Mouse (Mus musculus) small intestine, adult 2 months (tissue): ENCODE measurements at regions not wholly inside any gene's neighbourhood (a gene's known extent, or its start where the extent isn't known, plus 50 kb on each side); places are given as distances from the start of the nearest gene placed in this dataset.

Source experiments
- H3K27ac ChIP-seq: fragments of 200-500 bp; 2 replicates; pipeline ENCODE4 v1.5.1; 2012; ENCODE audit warnings: low read depth, low read length, control low read depth, inconsistent platforms; ENCODE audit not compliant: insufficient read depth
- H3K27me3 ChIP-seq: fragments of 200-500 bp; 2 replicates; pipeline ENCODE4 v1.6.1; 2012; ENCODE audit warnings: mild to moderate bottlenecking, moderate library complexity, low read length, inconsistent platforms; ENCODE audit not compliant: control insufficient read depth, insufficient read depth
- H3K36me3 ChIP-seq: fragments of 200-500 bp; 2 replicates; pipeline ENCODE4 v1.6.1; 2012; ENCODE audit warnings: mild to moderate bottlenecking, low read length, control low read depth, inconsistent platforms; ENCODE audit not compliant: control insufficient read depth, insufficient read depth
- H3K4me1 ChIP-seq: fragments of 200-500 bp; 2 replicates; pipeline ENCODE4 v1.6.1; 2012; ENCODE audit warnings: low read length, inconsistent platforms, mixed read lengths; ENCODE audit not compliant: control insufficient read depth, insufficient read depth, insufficient read length
- H3K4me3 ChIP-seq: fragments of 200-500 bp; 2 replicates; pipeline ENCODE4 v1.5.1; 2012; ENCODE audit warnings: low read depth, mild to moderate bottlenecking, control low read depth, inconsistent platforms, low read length, moderate library complexity
- CTCF ChIP-seq: fragments of 200-500 bp; IDR thresholded peaks from 2 replicates; pipeline ENCODE4 v1.5.1; 2012; ENCODE audit warnings: low read depth, mild to moderate bottlenecking, control low read depth, inconsistent platforms, low read length, moderate library complexity, mixed read lengths; ENCODE audit not compliant: insufficient replicate concordance, insufficient read length; ENCODE audit errors: extremely low read depth
- POLR2A ChIP-seq: fragments of 200-500 bp; IDR thresholded peaks from 2 replicates; pipeline ENCODE4 v1.6.1; 2012; ENCODE audit warnings: low read depth, mild to moderate bottlenecking, control low read depth, inconsistent platforms, low read length, moderate library complexity
- WGBS: fragments of 180-500 bp; shearing (Covaris S2); methylation state at CpG from one replicate; pipeline ENCODE4 v1.1.7; 2018; 5-methylcytosine and 5-hydroxymethylcytosine counted together

GRCm38 (mm10) chr4:125191680-125192079 is 64.0 kb upstream of the Zc3h12a start:
- no peaks in the 10 kb centered on the region for H3K4me1 ChIP-seq
- H3K36me3 ChIP-seq: no peaks in the 10 kb centered on the region
- H3K27ac ChIP-seq: no peak overlapping the region
- H3K4me3 ChIP-seq: no peak overlapping the region
- no peaks in the 10 kb centered on the region for H3K27me3 ChIP-seq
- TF ChIP-seq CTCF (no peak), POLR2A (no peak)
- 49% methylated on average over 9 of the region's 9 CpGs for WGBS

DNA sequence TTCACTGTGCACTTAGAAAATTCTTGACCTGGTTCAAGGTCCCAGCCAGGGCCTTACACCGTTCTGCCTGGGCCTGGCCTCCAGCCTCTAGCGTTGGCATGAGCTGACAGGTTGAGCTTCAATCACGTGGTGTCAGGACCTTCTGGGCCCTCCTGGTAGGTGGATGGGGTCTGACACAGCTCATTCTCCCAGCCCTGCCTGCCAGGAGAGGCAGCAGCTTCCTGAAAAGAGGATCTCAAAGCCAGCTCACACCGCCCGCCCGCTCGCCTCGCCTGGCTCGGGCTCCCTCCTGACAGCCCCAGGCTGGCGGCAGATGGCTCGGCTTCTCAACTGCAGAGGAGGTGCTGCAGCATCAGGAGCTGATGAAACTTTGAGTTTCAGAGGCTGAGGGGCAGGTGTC is 63.4 kb upstream of the Zc3h12a start:
- no peaks in the 10 kb centered on the region for H3K4me1 ChIP-seq
- WGBS: 30% methylated on average over 11 of the region's 11 CpGs
- no peaks in the 10 kb centered on the region for H3K36me3 ChIP-seq
- H3K27ac ChIP-seq: no peak overlapping the region
- no peaks in the 10 kb centered on the region for H3K27me3 ChIP-seq
- H3K4me3 ChIP-seq: no peak overlapping the region
- TF ChIP-seq CTCF (no peak), POLR2A (no peak)

- Histone ChIP-seq H3K27me3 (no peaks in the 10 kb centered on the region), H3K36me3 (no peaks in the 10 kb centered on the region), H3K27ac (no peak overlapping the region), H3K4me1 (no peaks in the 10 kb centered on the region), H3K4me3 (no peak overlapping the region)
- TF ChIP-seq CTCF (no peak), POLR2A (no peak)
Observed at GRCm38 (mm10) chr4:125189971-125190370, 62.3 kb upstream of the Zc3h12a start.

GRCm38 (mm10) chr4:125186246-125186645 is 58.6 kb upstream of the Zc3h12a start:
- no peak for TF ChIP-seq POLR2A
- TF ChIP-seq CTCF: no peak
- Histone ChIP-seq H3K4me1 (no peaks in the 10 kb centered on the region), H3K36me3 (no peaks in the 10 kb centered on the region), H3K27ac (no peak overlapping the region), H3K27me3 (no peaks in the 10 kb centered on the region; the same call in 1 of the 2 replicates), H3K4me3 (no peak overlapping the region)
- WGBS: 71% methylated on average over 9 of the region's 9 CpGs

DNA sequence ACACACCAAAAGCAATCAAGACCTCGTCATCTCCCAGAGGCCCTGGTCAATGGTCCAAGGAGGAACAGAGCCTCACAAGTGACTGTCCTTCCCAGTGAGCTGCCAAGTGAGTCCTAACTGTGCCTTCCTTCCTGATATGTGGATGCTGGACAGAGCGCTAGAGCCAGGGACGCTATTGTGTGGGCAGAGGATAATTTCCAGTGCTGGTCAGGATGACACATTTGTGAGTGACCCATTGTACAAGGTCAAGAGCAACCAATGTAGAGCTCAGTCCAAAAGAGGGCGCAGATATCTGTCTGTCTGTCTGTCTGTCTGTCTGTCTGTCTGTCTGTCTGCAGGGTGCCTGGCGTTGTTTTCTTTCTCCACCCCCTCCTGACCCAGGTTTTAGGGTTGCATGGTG is 57.4 kb upstream of the Zc3h12a start:
- no peaks in the 10 kb centered on the region for H3K36me3 ChIP-seq
- no peak for TF ChIP-seq CTCF
- no peak for TF ChIP-seq POLR2A
- H3K27me3 ChIP-seq: no peaks in the 10 kb centered on the region; the same call in 1 of the 2 replicates
- 68% methylated on average over 5 of the region's 5 CpGs for WGBS
- H3K4me3 ChIP-seq: no peak overlapping the region
- no peak overlapping the region for H3K27ac ChIP-seq
- H3K4me1 ChIP-seq: no peaks in the 10 kb centered on the region

- 89% methylated on average over 6 of the region's 6 CpGs for whole genome bisulfite sequencing
- H3K27me3 ChIP-seq: no peaks in the 10 kb centered on the region; the same call in 1 of the 2 replicates
- no peak for TF ChIP-seq POLR2A
- TF ChIP-seq CTCF: no peak
- no peak overlapping the region for H3K4me3 ChIP-seq
- H3K27ac ChIP-seq: no peak overlapping the region
- H3K36me3 ChIP-seq: no peaks in the 10 kb centered on the region
- H3K4me1 ChIP-seq: peaks cover 4% of the 10 kb centered on the region; the same call in 1 of the 2 replicates
Observed at GRCm38 (mm10) chr4:125180947-125181346, 53.3 kb upstream of the Zc3h12a start.

DNA sequence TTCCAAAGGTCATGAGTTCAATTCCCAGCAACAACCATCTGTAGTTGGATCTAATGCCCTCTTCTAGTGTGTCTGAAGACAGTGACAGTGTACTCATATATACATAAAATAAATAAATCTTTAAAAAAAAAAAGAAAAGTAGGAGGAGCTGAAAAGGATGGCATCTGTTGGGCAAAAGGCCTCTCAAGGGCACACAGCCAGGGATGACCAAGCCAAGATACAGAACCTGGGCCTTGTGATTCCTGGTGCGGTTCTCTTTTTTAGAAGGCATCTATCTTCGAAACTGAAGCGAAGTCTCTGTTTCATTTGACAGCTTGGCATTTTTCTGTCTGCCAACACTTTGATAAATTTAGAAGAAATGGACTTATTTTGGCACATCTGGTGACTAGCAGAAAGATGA is 50.9 kb upstream of the Zc3h12a start:
- no peak for TF ChIP-seq CTCF
- TF ChIP-seq POLR2A: no peak
- no peak overlapping the region for H3K4me3 ChIP-seq
- H3K4me1 ChIP-seq: peaks cover 4% of the 10 kb centered on the region; the same call in 1 of the 2 replicates
- H3K27ac ChIP-seq: no peak overlapping the region
- H3K27me3 ChIP-seq: no peaks in the 10 kb centered on the region; the same call in 1 of the 2 replicates
- WGBS: 94% methylated on average over 3 of the region's 3 CpGs
- H3K36me3 ChIP-seq: no peaks in the 10 kb centered on the region
